Mouse (Mus musculus) erythroblast, embryonic 14.5 days (primary cell): ENCODE data around the gene F830045P16Rik. TPM values are rescaled to one million over a fixed set of nuclear protein-coding genes. Genes with fewer than 3 reads are reported as not detected.

Source experiments
- H3K27me3 ChIP-seq: 2 replicates; pipeline ENCODE4 v1.6.1; 2012; ENCODE audit warnings: inconsistent platforms; ENCODE audit not compliant: control insufficient read depth
- H3K36me3 ChIP-seq: 2 replicates; pipeline ENCODE4 v1.6.1; 2012; ENCODE audit warnings: mild to moderate bottlenecking, inconsistent platforms; ENCODE audit not compliant: control insufficient read depth
- H3K4me1 ChIP-seq: 2 replicates; pipeline ENCODE4 v1.6.1; 2012; ENCODE audit warnings: inconsistent platforms; ENCODE audit not compliant: control insufficient read depth
- H3K4me3 ChIP-seq: replicated peaks from 2 replicates; pipeline ENCODE3; 2012; ENCODE audit warnings: moderate library complexity, mild to moderate bottlenecking, inconsistent platforms
- H3K9me3 ChIP-seq: 2 replicates; pipeline ENCODE4 v1.6.1; 2012; ENCODE audit warnings: low read length, inconsistent platforms, mixed read lengths; ENCODE audit not compliant: control insufficient read depth
- GATA1 ChIP-seq: IDR thresholded peaks from 2 replicates; pipeline ENCODE4 v1.6.1; 2012; ENCODE audit warnings: low read length, inconsistent platforms, mixed read lengths
- TAL1 ChIP-seq: IDR thresholded peaks from 3 replicates; pipeline ENCODE4 v1.6.1; 2012; ENCODE audit warnings: low read length, inconsistent platforms, mixed read lengths
- polyA plus RNA-seq: library from polyadenylated mRNA; stranded (reverse); fragments of >175 nt; gene quantifications from 2 replicates; pipeline ENCODE4 v1.2.3, GENCODE M21; 2012

F830045P16Rik gene
- polyA plus RNA-seq, 1 experiment, result not detected

GRCm38 (mm10) chr2:129549537-129550135, 13.2 kb upstream of the F830045P16Rik start:
- Histone ChIP-seq H3K27me3 (no peaks in the 10 kb centered on the region), H3K4me3 (no peak overlapping the region)

GRCm38 (mm10) chr2:129546772-129547171, 10.4 kb upstream of the F830045P16Rik start:
- H3K4me3 ChIP-seq, result no peak overlapping the region
- TF ChIP-seq TAL1, result no peak
- no peak for TF ChIP-seq GATA1
- H3K36me3 ChIP-seq, result no peaks in the 10 kb centered on the region
- H3K9me3 ChIP-seq, result no peaks in the 10 kb centered on the region
- no peaks in the 10 kb centered on the region for H3K27me3 ChIP-seq
- no peaks in the 10 kb centered on the region for H3K4me1 ChIP-seq

More at GRCm38 (mm10) chr2:129549537-129550135, 13.2 kb upstream of the F830045P16Rik start:
- no peaks in the 10 kb centered on the region for H3K36me3 ChIP-seq
- H3K9me3 ChIP-seq, result no peaks in the 10 kb centered on the region
- no peak for TF ChIP-seq GATA1
- H3K4me1 ChIP-seq, result no peaks in the 10 kb centered on the region

- no peaks in the 10 kb centered on the region for H3K36me3 ChIP-seq
- TF ChIP-seq GATA1, result no peak
- no peak for TF ChIP-seq TAL1
- H3K4me1 ChIP-seq, result no peaks in the 10 kb centered on the region
- H3K27me3 ChIP-seq, result no peaks in the 10 kb centered on the region
- no peaks in the 10 kb centered on the region for H3K9me3 ChIP-seq
- no peak overlapping the region for H3K4me3 ChIP-seq
Measured at GRCm38 (mm10) chr2:129545596-129545995, 9.2 kb upstream of the F830045P16Rik start.

- H3K4me3 ChIP-seq, result no peak overlapping the region
- no peaks in the 10 kb centered on the region for H3K27me3 ChIP-seq
- H3K9me3 ChIP-seq, result no peaks in the 10 kb centered on the region
- H3K4me1 ChIP-seq, result no peaks in the 10 kb centered on the region
- no peaks in the 10 kb centered on the region for H3K36me3 ChIP-seq
- TF ChIP-seq TAL1, result no peak
- TF ChIP-seq GATA1, result no peak
Measured at GRCm38 (mm10) chr2:129544919-129545318, 8.5 kb upstream of the F830045P16Rik start.

- no peak for TF ChIP-seq GATA1
- no peak for TF ChIP-seq TAL1
- H3K36me3 ChIP-seq, result no peaks in the 10 kb centered on the region
- H3K27me3 ChIP-seq, result no peaks in the 10 kb centered on the region
- no peaks in the 10 kb centered on the region for H3K4me1 ChIP-seq
- H3K4me3 ChIP-seq, result no peak overlapping the region
- no peaks in the 10 kb centered on the region for H3K9me3 ChIP-seq
Measured at GRCm38 (mm10) chr2:129544448-129544847, 8.0 kb upstream of the F830045P16Rik start.

GRCm38 (mm10) chr2:129540036-129540435, 3.6 kb upstream of the F830045P16Rik start:
- Histone ChIP-seq H3K4me3 (no peak overlapping the region), H3K9me3 (no peaks in the 10 kb centered on the region), H3K27me3 (no peaks in the 10 kb centered on the region), H3K36me3 (no peaks in the 10 kb centered on the region), H3K4me1 (no peaks in the 10 kb centered on the region)
- no peak for TF ChIP-seq GATA1

GRCm38 (mm10) chr2:129539175-129539574, 2.8 kb upstream of the F830045P16Rik start:
- H3K27me3 ChIP-seq, result no peaks in the 10 kb centered on the region
- TF ChIP-seq TAL1, result no peak
- TF ChIP-seq GATA1, result no peak
- no peaks in the 10 kb centered on the region for H3K9me3 ChIP-seq
- no peaks in the 10 kb centered on the region for H3K4me1 ChIP-seq
- no peaks in the 10 kb centered on the region for H3K36me3 ChIP-seq
- H3K4me3 ChIP-seq, result no peak overlapping the region

GRCm38 (mm10) chr2:129537926-129538325, 1.5 kb upstream of the F830045P16Rik start:
- Histone ChIP-seq H3K27me3 (no peaks in the 10 kb centered on the region), H3K4me1 (no peaks in the 10 kb centered on the region), H3K36me3 (no peaks in the 10 kb centered on the region), H3K4me3 (no peak overlapping the region), H3K9me3 (no peaks in the 10 kb centered on the region)
- TF ChIP-seq GATA1, result no peak
- TF ChIP-seq TAL1, result no peak

GRCm38 (mm10) chr2:129537360-129537759, 958 bp upstream of the F830045P16Rik start:
- Histone ChIP-seq H3K27me3 (no peaks in the 10 kb centered on the region), H3K9me3 (no peaks in the 10 kb centered on the region), H3K4me1 (no peaks in the 10 kb centered on the region), H3K36me3 (no peaks in the 10 kb centered on the region), H3K4me3 (no peak overlapping the region)
- TF ChIP-seq GATA1, result no peak
- no peak for TF ChIP-seq TAL1

GRCm38 (mm10) chr2:129536926-129537325, 524 bp upstream of the F830045P16Rik start:
- Histone ChIP-seq H3K4me3 (no peak overlapping the region), H3K9me3 (no peaks in the 10 kb centered on the region)
- TF ChIP-seq GATA1 (no peak), TAL1 (no peak)

More at GRCm38 (mm10) chr2:129536926-129537325, 524 bp upstream of the F830045P16Rik start:
- Histone ChIP-seq H3K36me3 (no peaks in the 10 kb centered on the region), H3K27me3 (no peaks in the 10 kb centered on the region), H3K4me1 (no peaks in the 10 kb centered on the region)
